Mouse (Mus musculus) forebrain, postnatal 0 days (tissue): Measurements from ENCODE around the gene Wdr66. TPM values are rescaled to one million over a fixed set of nuclear protein-coding genes. Genes with fewer than 3 reads are reported as not detected.

Experiments used
- ATAC-seq: fragments of 200-750 bp; cut with Nextera tagmentation; 2 replicates; pipeline ENCODE4 v1.8.0; 2017; ENCODE audit warnings: mild to moderate bottlenecking, moderate library complexity
- DNase-seq: peaks from one replicate; pipeline ENCODE4 v3.0.0-alpha.2; 2015
- H3K27ac ChIP-seq: fragments of 300-500 bp; sonication (generic); 2 replicates; pipeline ENCODE4 v1.5.1; 2014; ENCODE audit warnings: low read depth, mild to moderate bottlenecking, antibody characterized with exemption, low read length, moderate library complexity, mixed read lengths
- H3K27me3 ChIP-seq: fragments of 300-500 bp; sonication (generic); 2 replicates; pipeline ENCODE4 v1.6.1; 2014; ENCODE audit warnings: mild to moderate bottlenecking, low read length, mixed read lengths; ENCODE audit not compliant: insufficient read depth
- H3K36me3 ChIP-seq: fragments of 300-500 bp; sonication (generic); 2 replicates; pipeline ENCODE4 v1.6.1; 2014; ENCODE audit warnings: mild to moderate bottlenecking, moderate library complexity; ENCODE audit not compliant: insufficient read depth
- H3K4me1 ChIP-seq: fragments of 300-500 bp; sonication (generic); 2 replicates; pipeline ENCODE4 v1.6.1; 2014; ENCODE audit warnings: antibody characterized with exemption; ENCODE audit not compliant: insufficient read depth
- H3K4me2 ChIP-seq: fragments of 300-500 bp; sonication (generic); 2 replicates; pipeline ENCODE4 v1.6.1; 2014; ENCODE audit warnings: low read depth, mild to moderate bottlenecking, moderate library complexity
- H3K4me3 ChIP-seq: fragments of 300-500 bp; sonication (generic); 2 replicates; pipeline ENCODE4 v1.5.1; 2014; ENCODE audit warnings: low read depth, low read length, mixed read lengths
- H3K9ac ChIP-seq: fragments of 300-500 bp; sonication (generic); 2 replicates; pipeline ENCODE4 v1.6.1; 2014; ENCODE audit warnings: mild to moderate bottlenecking
- H3K9me3 ChIP-seq: fragments of 300-500 bp; sonication (generic); 2 replicates; pipeline ENCODE4 v1.6.1; 2016; ENCODE audit warnings: low read length
- CTCF ChIP-seq: sonication (generic); IDR thresholded peaks from 2 replicates; pipeline ENCODE4 v1.5.1; 2016; ENCODE audit warnings: antibody characterized with exemption, control low read depth, low read depth
- WGBS: fragments of 180-500 bp; shearing (Covaris S2); extraction: QIAGEN DNeasy Blood & Tissue Kit; methylation state at CpG from one replicate; pipeline ENCODE4 v1.1.7; 2014; 5-methylcytosine and 5-hydroxymethylcytosine counted together
- polyA plus RNA-seq: library from polyadenylated mRNA; unstranded; fragments of >200 nt; fragmentation: Nextera tagmentation; extraction: Ambion mirVana; gene quantifications from 2 replicates; pipeline ENCODE4 v1.2.1, GENCODE M21; 2015
- total RNA-seq: library from RNA; depleted of rRNA; stranded (reverse); fragments of >200 nt; gene quantifications from 2 replicates; pipeline ENCODE4 v1.2.3, GENCODE M21; 2014

Wdr66 gene
- total and polyA plus RNA-seq, 2 experiments from 2014 or later, result 2.0 to 4.4 TPM

GRCm38 (mm10) chr5:123324242-123324641 lies 72.3 kb downstream of the Wdr66 start:
- DNase-seq (no peak), ATAC-seq (0 out of 2 replicates have a peak, but pooled peaks have one; percentile 38)
- Histone ChIP-seq H3K36me3 (no peaks in the 10 kb centered on the region), H3K9ac (0 out of 2 replicates have a peak overlapping the region, but pooled peaks have one; percentile 10), H3K4me2 (no peak overlapping the region), H3K9me3 (no peaks in the 10 kb centered on the region), H3K27me3 (no peaks in the 10 kb centered on the region), H3K4me3 (no peak overlapping the region), H3K4me1 (0 out of 2 replicates have a peak, but pooled peaks cover 7% of the 10 kb centered on the region), H3K27ac (no peak overlapping the region)
- no peak for TF ChIP-seq CTCF
- WGBS, result 7% methylated on average over 15 of the region's 15 CpGs

- Histone ChIP-seq H3K27me3 (no peaks in the 10 kb centered on the region), H3K27ac (0 out of 2 replicates have a peak overlapping the region, but pooled peaks have one; percentile 24), H3K4me1 (0 out of 2 replicates have a peak, but pooled peaks cover 7% of the 10 kb centered on the region), H3K9ac (peak overlapping the region; percentile 29; the same call in 1 of the 2 replicates), H3K4me3 (no peak overlapping the region), H3K4me2 (no peak overlapping the region), H3K36me3 (no peaks in the 10 kb centered on the region), H3K9me3 (no peaks in the 10 kb centered on the region)
- 39% methylated on average over 15 of the region's 15 CpGs for WGBS
- DNase-seq (peak; percentile 59), ATAC-seq (peak; percentile 51)
- no peak for TF ChIP-seq CTCF
Observed at GRCm38 (mm10) chr5:123326006-123326750, 74.3 kb downstream of the Wdr66 start.

- H3K27me3 ChIP-seq, result no peaks in the 10 kb centered on the region
- H3K4me1 ChIP-seq, result 0 out of 2 replicates have a peak, but pooled peaks cover 7% of the 10 kb centered on the region
- no peak for TF ChIP-seq CTCF
- no peak for DNase-seq
- no peaks in the 10 kb centered on the region for H3K36me3 ChIP-seq
- no peaks in the 10 kb centered on the region for H3K9me3 ChIP-seq
- no peak overlapping the region for H3K4me2 ChIP-seq
- H3K9ac ChIP-seq, result no peak overlapping the region
- peak; percentile 43; the same call in 1 of the 2 replicates for ATAC-seq
- WGBS, result 71% methylated on average over 9 of the region's 9 CpGs
- H3K27ac ChIP-seq, result 0 out of 2 replicates have a peak overlapping the region, but pooled peaks have one; percentile 24
- H3K4me3 ChIP-seq, result no peak overlapping the region
Observed at GRCm38 (mm10) chr5:123326751-123327148, 74.8 kb downstream of the Wdr66 start.

GRCm38 (mm10) chr5:123327686-123328085 lies 75.8 kb downstream of the Wdr66 start:
- 86% methylated on average over 8 of the region's 8 CpGs for WGBS
- no peaks in the 10 kb centered on the region; the same call in 1 of the 2 replicates for H3K36me3 ChIP-seq
- no peak for DNase-seq
- H3K27ac ChIP-seq, result no peak overlapping the region
- 0 out of 2 replicates have a peak, but pooled peaks cover 7% of the 10 kb centered on the region for H3K4me1 ChIP-seq
- no peak for ATAC-seq
- no peak overlapping the region for H3K4me2 ChIP-seq
- no peaks in the 10 kb centered on the region for H3K27me3 ChIP-seq
- no peak for TF ChIP-seq CTCF
- H3K9ac ChIP-seq, result no peak overlapping the region
- no peak overlapping the region for H3K4me3 ChIP-seq
- no peaks in the 10 kb centered on the region for H3K9me3 ChIP-seq

- no peaks in the 10 kb centered on the region for H3K9me3 ChIP-seq
- H3K4me3 ChIP-seq, result no peak overlapping the region
- 83% methylated on average over 6 of the region's 6 CpGs for WGBS
- no peak for DNase-seq
- no peak overlapping the region for H3K27ac ChIP-seq
- no peak overlapping the region for H3K9ac ChIP-seq
- no peak for ATAC-seq
- H3K4me2 ChIP-seq, result no peak overlapping the region
- H3K36me3 ChIP-seq, result no peaks in the 10 kb centered on the region; the same call in 1 of the 2 replicates
- no peaks in the 10 kb centered on the region; the same call in 1 of the 2 replicates for H3K27me3 ChIP-seq
- no peak for TF ChIP-seq CTCF
- no peaks in the 10 kb centered on the region for H3K4me1 ChIP-seq
Observed at GRCm38 (mm10) chr5:123333566-123333965, 81.7 kb downstream of the Wdr66 start.

- no peaks in the 10 kb centered on the region for H3K4me1 ChIP-seq
- WGBS, result 39% methylated on average over 4 of the region's 4 CpGs
- ATAC-seq, result no peak
- no peak overlapping the region for H3K27ac ChIP-seq
- no peak overlapping the region for H3K4me3 ChIP-seq
- H3K27me3 ChIP-seq, result no peaks in the 10 kb centered on the region; the same call in 1 of the 2 replicates
- no peaks in the 10 kb centered on the region for H3K9me3 ChIP-seq
- DNase-seq, result no peak
- no peaks in the 10 kb centered on the region; the same call in 1 of the 2 replicates for H3K36me3 ChIP-seq
- no peak for TF ChIP-seq CTCF
- H3K9ac ChIP-seq, result no peak overlapping the region
- H3K4me2 ChIP-seq, result no peak overlapping the region
Observed at GRCm38 (mm10) chr5:123336205-123336961, 84.5 kb downstream of the Wdr66 start.
